Mouse (Mus musculus) embryo, embryonic 10 days (tissue): ENCODE results near the gene Pmpca.

Source experiments
- DNase-seq: peaks from one replicate; pipeline ENCODE4 v3.0.0-alpha.2; 2015; ENCODE audit warnings: low spot score

Gene Pmpca

DNA sequence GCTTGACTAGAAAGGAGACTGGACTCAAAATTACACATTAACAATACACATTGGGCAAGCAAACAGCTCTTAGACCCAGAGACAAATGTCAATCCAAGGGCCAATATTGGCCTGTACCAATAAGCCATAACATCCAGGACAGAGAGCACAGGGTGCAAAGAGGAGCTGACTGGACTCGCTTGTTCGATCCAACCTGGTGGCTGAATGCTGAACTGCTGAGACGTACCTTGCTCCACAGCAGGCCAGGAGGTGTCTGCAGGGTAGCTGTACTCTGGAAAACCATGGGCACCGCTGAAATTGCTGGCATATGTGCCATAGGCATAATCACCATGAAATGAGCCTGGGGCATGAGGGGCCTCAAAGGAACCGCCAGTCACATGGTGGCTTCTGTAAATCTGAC is 40.7 kb downstream of the Pmpca start:
- DNase-seq: no peak

DNA sequence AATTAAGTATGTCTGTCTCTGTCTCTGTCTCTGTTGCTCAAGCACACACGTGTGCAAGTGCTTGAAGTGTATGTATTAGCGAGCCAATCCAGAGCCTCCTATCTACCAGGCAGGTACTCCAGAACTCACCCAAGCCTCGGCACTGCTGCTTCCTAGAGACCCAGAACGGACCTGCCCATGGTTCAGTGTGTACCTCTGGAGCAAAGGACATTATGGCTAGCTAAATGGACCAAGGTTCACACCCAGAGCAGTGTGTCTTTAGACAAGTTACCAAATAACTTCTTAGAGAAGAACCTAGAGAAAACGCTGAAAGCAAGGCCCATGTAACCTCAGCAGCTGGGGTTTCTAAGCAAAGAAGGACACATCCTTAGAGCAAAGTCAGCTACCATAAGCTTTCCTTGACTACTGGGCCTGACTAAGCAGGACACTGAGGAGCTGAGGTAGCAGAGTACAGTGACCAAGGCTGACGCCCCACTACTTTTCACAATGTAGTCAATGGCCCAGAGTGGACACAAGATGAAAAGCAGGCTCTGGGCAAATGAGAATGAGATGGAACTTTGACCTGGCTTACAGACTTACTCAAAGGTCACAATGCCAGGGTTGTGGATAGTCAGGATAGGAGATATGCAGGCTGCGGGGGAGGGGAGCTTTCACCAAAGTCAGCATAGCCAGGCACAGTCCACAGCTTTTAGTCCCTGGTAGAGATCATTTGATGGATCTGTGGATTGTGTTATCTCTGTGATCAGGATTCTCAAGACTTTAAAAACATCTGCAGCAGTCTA is 45.8 kb downstream of the Pmpca start:
- DNase-seq: no peak

DNA sequence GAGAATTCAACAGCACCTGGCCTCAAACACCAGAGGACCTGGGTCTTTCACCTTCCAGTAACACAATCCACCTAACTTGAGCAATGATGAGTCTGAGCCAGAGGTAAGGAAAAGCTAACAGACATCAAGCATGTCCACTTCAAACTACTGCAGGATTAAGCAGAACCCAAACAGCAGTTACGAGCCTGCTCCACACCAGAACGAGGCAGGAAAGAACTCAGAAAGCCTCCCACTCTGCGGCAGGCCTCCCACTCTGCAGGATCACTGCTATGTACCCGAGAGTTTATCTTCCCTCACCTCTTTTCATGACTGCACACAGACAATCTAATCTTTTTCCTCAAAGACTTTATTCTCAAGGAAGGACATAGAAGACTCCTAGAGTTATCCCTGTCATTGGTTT is 48.1 kb downstream of the Pmpca start:
- no peak for DNase-seq

- DNase-seq: no peak
These were observed 49.2 kb downstream of the Pmpca start for GRCm38 (mm10) chr2:26438373-26438772.

DNA sequence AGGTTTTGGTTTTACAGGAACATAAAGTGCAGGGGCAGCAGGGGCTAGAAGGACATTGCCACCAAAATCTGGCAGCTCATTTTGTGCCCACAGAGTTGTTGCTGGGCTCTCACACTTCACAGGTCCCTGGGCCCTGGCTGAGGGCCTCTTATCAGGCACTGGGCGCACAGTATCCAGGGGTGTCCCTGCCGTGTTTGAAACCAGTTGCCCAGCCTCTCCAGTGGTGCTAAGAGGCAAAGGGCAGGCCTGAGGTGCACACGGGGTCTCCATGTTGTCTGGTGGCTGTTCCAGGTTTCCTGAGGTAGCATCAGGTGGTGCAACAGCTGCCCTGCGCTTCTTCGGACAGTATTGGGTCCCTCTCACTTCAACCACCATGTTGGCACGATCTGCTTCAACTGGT is 50.5 kb downstream of the Pmpca start:
- DNase-seq: no peak

- no peak for DNase-seq
These were observed 52.1 kb downstream of the Pmpca start for GRCm38 (mm10) chr2:26441261-26441660.

GRCm38 (mm10) chr2:26441688-26442087 is 52.5 kb downstream of the Pmpca start:
- no peak for DNase-seq

DNA sequence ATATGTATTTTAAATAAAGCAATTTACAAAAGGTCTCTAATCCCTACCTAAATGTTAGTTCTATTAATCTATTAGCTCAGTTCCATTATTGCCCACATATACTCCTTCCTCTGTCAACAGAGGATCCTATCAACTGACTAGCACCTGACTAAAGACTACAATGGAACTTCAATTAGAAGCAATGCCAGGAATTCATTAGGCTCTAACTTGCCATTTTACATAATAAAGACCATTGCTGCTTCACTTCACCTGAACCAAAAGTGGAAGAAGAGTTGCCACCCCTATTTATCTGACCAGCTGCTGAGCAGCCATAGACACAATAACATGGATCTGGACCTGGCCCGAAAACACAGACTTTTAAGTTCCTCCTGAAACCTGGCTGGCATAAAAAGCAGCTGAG is 53.7 kb downstream of the Pmpca start:
- no peak for DNase-seq

GRCm38 (mm10) chr2:26443876-26444275 is 54.7 kb downstream of the Pmpca start:
- DNase-seq: no peak

- DNase-seq: no peak
These were observed 55.2 kb downstream of the Pmpca start for GRCm38 (mm10) chr2:26444368-26444767.

DNA sequence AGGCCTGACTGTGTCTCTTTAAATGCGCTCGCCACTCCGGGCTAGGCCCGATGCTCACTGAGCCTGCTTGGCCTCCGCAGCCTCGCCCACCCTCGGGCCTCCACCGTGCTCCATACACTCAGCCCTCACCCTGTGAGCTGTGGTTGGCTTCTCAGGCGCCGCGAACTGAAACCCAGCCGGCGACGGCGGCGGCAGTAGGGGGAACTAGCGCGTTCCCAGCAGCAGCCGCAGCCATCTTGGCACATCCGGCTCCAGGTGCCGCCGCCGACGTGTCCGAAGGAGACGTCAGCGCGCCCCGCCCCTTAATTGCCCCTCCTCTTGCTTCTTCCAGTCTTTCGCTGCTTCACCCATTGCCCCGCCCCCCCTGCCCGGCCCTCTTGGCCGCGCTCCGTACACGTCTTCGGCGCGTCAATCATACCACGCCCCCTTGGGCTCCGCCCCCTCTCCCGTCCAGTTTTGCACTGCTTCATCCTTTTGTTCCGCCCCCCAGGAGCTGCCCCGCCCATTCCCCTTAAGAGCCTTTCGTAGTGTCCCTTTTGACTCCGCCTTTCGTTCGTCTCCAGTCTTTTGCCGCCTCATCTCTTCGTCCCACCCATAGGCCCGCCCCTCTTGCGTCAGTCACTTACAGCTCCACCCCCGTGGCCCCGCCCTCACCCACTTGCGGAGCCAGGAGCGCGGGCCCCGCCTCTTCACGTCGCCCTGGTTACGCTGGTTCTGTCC is 56.0 kb downstream of the Pmpca start, which contains the start of gene Sec16a:
Gene Sec16a, minus strand, starts transcription at position 271 of the 720 bp plus-strand sequence.
- DNase-seq: peak; percentile 99

DNA sequence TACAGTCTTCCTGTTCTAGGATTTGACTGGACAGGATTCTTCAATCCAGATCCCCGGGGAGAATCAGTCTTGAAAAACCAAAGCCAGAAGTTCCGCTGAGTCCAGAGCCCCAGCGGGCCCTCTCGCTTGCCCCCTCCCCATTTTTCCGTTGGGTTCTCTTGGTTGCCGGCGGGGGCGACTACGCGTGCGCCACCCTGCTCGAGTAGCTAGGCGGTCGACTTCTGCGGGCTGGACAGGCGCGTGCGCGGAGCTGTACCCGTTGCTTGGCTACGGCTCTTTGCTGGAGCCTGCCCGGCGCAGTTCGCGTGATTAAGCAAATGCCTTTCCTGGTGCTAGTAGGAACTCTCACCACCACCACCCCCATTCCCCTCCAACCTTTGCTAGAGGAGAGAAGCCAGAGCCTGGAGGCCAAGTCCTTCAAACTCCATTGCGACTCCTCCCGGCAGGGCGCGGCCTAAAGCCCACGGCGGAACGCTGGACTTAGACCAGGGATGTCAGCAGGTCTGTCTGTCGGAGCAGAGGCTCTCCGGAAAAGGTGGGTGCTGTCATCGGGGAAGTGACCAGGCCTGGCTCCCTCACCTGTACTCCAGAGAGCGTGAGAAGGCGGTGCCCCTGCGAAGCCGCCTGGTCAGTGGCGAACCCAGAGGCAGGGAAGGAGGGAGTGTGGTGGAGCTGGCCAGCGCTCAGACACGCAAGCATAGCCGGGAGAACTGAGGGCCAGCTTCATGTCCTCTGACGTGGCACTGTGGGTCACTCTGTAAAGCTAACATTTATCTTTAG is 56.7 kb downstream of the Pmpca start:
- peak; percentile 95 for DNase-seq

DNA sequence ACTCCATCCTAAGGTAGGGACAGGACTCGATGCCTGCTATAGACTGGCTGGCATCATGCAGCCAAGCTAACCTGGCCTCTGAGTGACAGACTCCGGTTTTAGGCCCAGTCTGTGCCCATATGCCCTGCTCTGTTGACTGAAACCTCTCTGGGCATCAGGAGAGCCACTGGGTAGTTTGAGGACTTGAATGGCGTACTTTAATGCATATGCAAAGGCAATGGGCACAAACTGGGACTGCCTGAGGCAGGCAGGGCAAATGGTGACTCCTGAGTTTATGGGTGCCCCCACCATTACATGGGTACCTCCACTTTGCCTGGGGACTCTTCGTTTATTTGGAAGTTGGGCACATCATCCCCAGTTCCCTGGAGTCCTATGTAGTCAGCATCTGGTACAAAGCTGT is 57.5 kb downstream of the Pmpca start:
- no peak for DNase-seq
